Mouse (Mus musculus) forebrain, embryonic 14.5 days (tissue): ENCODE results near the gene Lmbrd2. TPM values are rescaled to one million over a fixed set of nuclear protein-coding genes. Genes with fewer than 3 reads are reported as not detected.

Source experiments
- ATAC-seq: fragments of 200-750 bp; cut with Nextera tagmentation; 2 replicates; pipeline ENCODE4 v1.8.0; 2017; ENCODE audit warnings: mild to moderate bottlenecking, moderate library complexity
- DNase-seq: peaks from one replicate; pipeline ENCODE4 v3.0.0-alpha.2; 2015; ENCODE audit warnings: low spot score
- H3K27ac ChIP-seq: fragments of 300-500 bp; sonication (generic); 2 replicates; pipeline ENCODE4 v1.5.1; 2014; ENCODE audit warnings: low read depth, mild to moderate bottlenecking, control low read depth, low read length, moderate library complexity
- H3K27me3 ChIP-seq: fragments of 300-500 bp; sonication (generic); replicated peaks from 2 replicates; pipeline ENCODE4 v1.6.1; 2014; ENCODE audit warnings: low read length, control low read depth, mixed read lengths; ENCODE audit not compliant: control insufficient read depth, insufficient read depth
- H3K36me3 ChIP-seq: fragments of 300-500 bp; sonication (generic); 2 replicates; pipeline ENCODE4 v1.6.1; 2014; ENCODE audit warnings: low read length, control low read depth; ENCODE audit not compliant: control insufficient read depth, insufficient read depth
- H3K4me1 ChIP-seq: fragments of 300-500 bp; sonication (generic); 2 replicates; pipeline ENCODE4 v1.6.1; 2014; ENCODE audit warnings: antibody characterized with exemption, low read length, control low read depth; ENCODE audit not compliant: control insufficient read depth, insufficient read depth
- H3K4me2 ChIP-seq: fragments of 300-500 bp; sonication (generic); 2 replicates; pipeline ENCODE4 v1.6.1; 2014; ENCODE audit warnings: mild to moderate bottlenecking, control low read depth, low read length
- H3K4me3 ChIP-seq: fragments of 300-500 bp; sonication (generic); 2 replicates; pipeline ENCODE4 v1.5.1; 2014; ENCODE audit warnings: low read depth, low read length, control low read depth
- H3K9ac ChIP-seq: fragments of 300-500 bp; sonication (generic); 2 replicates; pipeline ENCODE4 v1.6.1; 2014; ENCODE audit warnings: mild to moderate bottlenecking, low read length, control low read depth, moderate library complexity
- H3K9me3 ChIP-seq: fragments of 300-500 bp; sonication (generic); replicated peaks from 2 replicates; pipeline ENCODE4 v1.6.1; 2016; ENCODE audit warnings: low read length, control low read depth, mixed read lengths; ENCODE audit not compliant: control insufficient read depth
- WGBS: fragments of 180-500 bp; shearing (Covaris S2); extraction: QIAGEN DNeasy Blood & Tissue Kit; methylation state at CpG from one replicate; pipeline ENCODE4 v1.1.7; 2014; 5-methylcytosine and 5-hydroxymethylcytosine counted together
- polyA plus RNA-seq: library from polyadenylated mRNA; unstranded; fragments of >200 nt; fragmentation: Nextera tagmentation; extraction: Ambion mirVana; gene quantifications from 2 replicates; pipeline ENCODE4 v1.2.1, GENCODE M21; 2014

The Lmbrd2 gene
- polyA plus RNA-seq, 1 experiment from 2014 or later = 5.0 TPM

- Histone ChIP-seq H3K4me3 (no peak overlapping the region), H3K36me3 (peaks cover 75% of the 10 kb centered on the region), H3K4me1 (peaks cover 4% of the 10 kb centered on the region; the same call in 1 of the 2 replicates), H3K9me3 (no peaks in the 10 kb centered on the region), H3K9ac (no peak overlapping the region), H3K4me2 (no peak overlapping the region), H3K27me3 (no peaks in the 10 kb centered on the region), H3K27ac (no peak overlapping the region)
- WGBS = 76% methylated on average over 9 of the region's 9 CpGs
- peak; percentile 49; the same call in 1 of the 2 replicates for ATAC-seq
- DNase-seq = peak; percentile 47
These were observed 9.4 kb upstream of the Lmbrd2 start for GRCm38 (mm10) chr15:9130772-9131498.

- Histone ChIP-seq H3K9me3 (no peaks in the 10 kb centered on the region), H3K4me1 (peaks cover 4% of the 10 kb centered on the region; the same call in 1 of the 2 replicates), H3K9ac (no peak overlapping the region), H3K27me3 (no peaks in the 10 kb centered on the region), H3K36me3 (peaks cover 74% of the 10 kb centered on the region), H3K27ac (no peak overlapping the region), H3K4me3 (no peak overlapping the region), H3K4me2 (no peak overlapping the region)
- WGBS = 91% methylated on average over 4 of the region's 4 CpGs
- no peak for DNase-seq
- ATAC-seq = no peak
These were observed 8.9 kb upstream of the Lmbrd2 start for GRCm38 (mm10) chr15:9131499-9131888.

DNA sequence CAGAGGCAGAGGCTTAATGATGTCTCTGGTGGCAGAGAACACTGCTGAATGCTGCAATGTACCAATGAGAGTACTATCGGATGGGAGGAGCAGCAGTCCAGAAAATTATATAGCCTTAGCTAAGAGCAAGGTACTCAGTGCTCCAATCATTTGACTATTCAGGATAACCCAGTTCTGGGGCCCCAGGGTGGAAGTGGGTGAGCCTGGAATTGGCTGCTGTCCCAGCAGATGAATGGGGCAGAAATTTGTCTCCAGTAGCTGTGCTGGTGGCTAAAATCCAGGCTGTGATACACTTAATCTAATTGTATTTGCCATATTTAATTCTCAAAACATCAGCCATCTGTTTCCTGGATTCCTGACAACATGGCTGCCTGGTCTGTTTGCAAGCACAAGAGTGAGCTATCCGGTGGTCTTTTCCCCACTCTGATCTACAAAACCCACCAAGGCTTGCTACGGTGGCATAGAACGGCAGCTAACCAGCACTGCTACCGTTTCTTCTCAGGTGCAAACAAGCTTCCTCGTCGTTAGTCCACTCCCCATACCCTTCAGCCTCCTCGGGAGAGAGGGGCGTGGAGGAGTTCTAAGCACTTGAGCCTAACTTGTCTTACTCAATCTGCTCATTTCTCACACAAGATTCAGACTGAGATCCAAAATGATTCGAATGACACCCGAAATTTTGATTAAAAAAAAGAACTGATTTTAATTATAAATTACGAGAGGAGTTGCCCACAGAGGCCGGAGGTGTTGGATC lies 7.5 kb upstream of the Lmbrd2 start:
- Histone ChIP-seq H3K9ac (no peak overlapping the region), H3K4me2 (no peak overlapping the region), H3K9me3 (no peaks in the 10 kb centered on the region), H3K4me3 (no peak overlapping the region), H3K27ac (peak overlapping the region; percentile 27; the same call in 1 of the 2 replicates), H3K36me3 (peaks cover 73% of the 10 kb centered on the region), H3K4me1 (peaks cover 4% of the 10 kb centered on the region; the same call in 1 of the 2 replicates), H3K27me3 (no peaks in the 10 kb centered on the region)
- DNase-seq (peak; percentile 57), ATAC-seq (peak; percentile 46; the same call in 1 of the 2 replicates)
- WGBS = 75% methylated on average over 13 of the region's 13 CpGs

GRCm38 (mm10) chr15:9134891-9135507 lies 5.4 kb upstream of the Lmbrd2 start:
- no peak overlapping the region for H3K4me2 ChIP-seq
- DNase-seq (no peak), ATAC-seq (no peak)
- H3K9me3 ChIP-seq = no peaks in the 10 kb centered on the region
- no peaks in the 10 kb centered on the region for H3K27me3 ChIP-seq
- WGBS = 84% methylated on average over 6 of the region's 6 CpGs
- H3K9ac ChIP-seq = no peak overlapping the region
- H3K27ac ChIP-seq = no peak overlapping the region
- peaks cover 59% of the 10 kb centered on the region for H3K36me3 ChIP-seq
- peaks cover 16% of the 10 kb centered on the region for H3K4me1 ChIP-seq
- no peak overlapping the region for H3K4me3 ChIP-seq

- peak overlapping the region; percentile 64 for H3K9ac ChIP-seq
- peaks cover 12% of the 10 kb centered on the region for H3K4me1 ChIP-seq
- DNase-seq (no peak), ATAC-seq (no peak)
- no peak overlapping the region for H3K27ac ChIP-seq
- no peaks in the 10 kb centered on the region for H3K9me3 ChIP-seq
- peaks cover 33% of the 10 kb centered on the region for H3K36me3 ChIP-seq
- WGBS = 23% methylated on average over 10 of the region's 10 CpGs
- no peaks in the 10 kb centered on the region for H3K27me3 ChIP-seq
- peak overlapping the region; percentile 69 for H3K4me2 ChIP-seq
- peak overlapping the region; percentile 73 for H3K4me3 ChIP-seq
These were observed 903 bp upstream of the Lmbrd2 start for GRCm38 (mm10) chr15:9139447-9139846.

- peak overlapping the region; percentile 73 for H3K4me3 ChIP-seq
- under 1% methylated on average over 37 of the region's 37 CpGs for WGBS
- ATAC-seq (peak; percentile 87), DNase-seq (peak; percentile 52)
- H3K27me3 ChIP-seq = no peaks in the 10 kb centered on the region
- H3K4me1 ChIP-seq = peaks cover 12% of the 10 kb centered on the region
- H3K9me3 ChIP-seq = no peaks in the 10 kb centered on the region
- H3K36me3 ChIP-seq = peaks cover 22% of the 10 kb centered on the region
- H3K9ac ChIP-seq = peak overlapping the region; percentile 86
- peak overlapping the region; percentile 64 for H3K4me2 ChIP-seq
- peak overlapping the region; percentile 78 for H3K27ac ChIP-seq
These were observed 378 bp downstream of the Lmbrd2 start for GRCm38 (mm10) chr15:9140684-9141171.

- no peak for DNase-seq
- no peak within 1 kb of the TSS for H3K4me2 ChIP-seq
- H3K4me3 ChIP-seq = no peak within 1 kb of the TSS
- no peak for ATAC-seq
- H3K27me3 ChIP-seq = no peaks in the 10 kb centered on the region
- no peak within 1 kb of the TSS for H3K9ac ChIP-seq
- no peaks in the 10 kb centered on the region for H3K9me3 ChIP-seq
- no peaks in the 10 kb centered on the region for H3K4me1 ChIP-seq
- H3K27ac ChIP-seq = no peak within 1 kb of the TSS
- H3K36me3 ChIP-seq = peaks cover 49% of the 10 kb centered on the region
These were observed 15.0 kb downstream of the Lmbrd2 start, which contains the start of gene Skp2 for GRCm38 (mm10) chr15:9155325-9155724. Skp2 (minus strand) TSS chr15:9155425.

DNA sequence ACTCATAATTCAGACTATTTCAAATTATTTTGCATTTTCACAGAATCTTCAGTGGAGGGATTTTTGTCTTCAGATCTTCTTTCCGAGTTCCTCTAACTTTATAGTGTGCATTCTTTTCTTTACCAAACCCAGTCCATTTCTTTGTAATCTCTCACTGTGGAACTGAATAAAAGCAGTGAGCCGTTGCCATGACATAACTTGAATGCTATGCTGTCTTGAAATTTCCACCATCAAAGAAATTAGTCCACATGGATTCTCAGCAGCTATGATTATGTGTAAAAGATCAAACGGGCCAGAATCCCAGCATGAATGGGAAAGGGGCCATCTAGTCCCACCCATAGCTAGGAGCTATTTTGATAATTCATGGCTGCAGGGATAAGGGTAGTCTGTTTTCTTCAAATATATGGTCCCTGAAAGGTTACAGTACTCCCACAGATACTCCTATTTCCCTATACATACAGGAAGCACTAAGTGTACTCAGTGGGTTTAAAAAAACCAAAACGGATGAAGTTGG lies 22.3 kb downstream of the Lmbrd2 start:
- DNase-seq (no peak), ATAC-seq (no peak)
- Histone ChIP-seq H3K4me1 (no peaks in the 10 kb centered on the region), H3K4me2 (no peak overlapping the region), H3K9me3 (no peaks in the 10 kb centered on the region), H3K9ac (no peak overlapping the region), H3K27ac (no peak overlapping the region), H3K4me3 (no peak overlapping the region), H3K27me3 (no peaks in the 10 kb centered on the region), H3K36me3 (peaks cover 23% of the 10 kb centered on the region; the same call in 1 of the 2 replicates)
- 49% methylated on average over 4 of the region's 4 CpGs for WGBS
